Mouse (Mus musculus) retina, postnatal 1 day (tissue): ENCODE results near the gene 3425401B19Rik.
A peak's percentile ranks its signal among the peaks of the same experiment; 100 is the strongest.

Experiments used
- DNase-seq: peaks from one replicate; pipeline ENCODE4 v3.0.0-alpha.2; 2012

3425401B19Rik gene

DNA sequence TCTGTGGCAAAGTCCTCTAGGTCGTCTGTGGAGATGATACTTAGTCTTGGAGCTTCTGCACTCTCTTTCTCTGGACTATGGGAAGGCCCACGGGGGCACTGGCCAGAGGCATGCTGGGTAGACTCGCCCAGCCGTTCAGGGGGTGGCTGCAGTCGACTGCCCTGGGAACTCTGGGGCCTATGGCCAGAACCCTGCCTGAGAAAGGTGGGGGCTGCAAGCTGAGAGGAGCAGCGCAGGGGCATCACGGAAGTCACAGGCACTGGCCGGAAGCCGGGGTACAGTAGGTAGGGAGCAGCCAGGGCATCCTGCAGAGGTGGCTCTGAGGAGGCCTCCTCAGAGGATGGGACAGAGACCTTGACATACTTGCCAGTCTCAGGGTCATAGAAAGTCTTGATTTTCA, 25.3 kb downstream of the 3425401B19Rik start:
- no peak for DNase-seq

DNA sequence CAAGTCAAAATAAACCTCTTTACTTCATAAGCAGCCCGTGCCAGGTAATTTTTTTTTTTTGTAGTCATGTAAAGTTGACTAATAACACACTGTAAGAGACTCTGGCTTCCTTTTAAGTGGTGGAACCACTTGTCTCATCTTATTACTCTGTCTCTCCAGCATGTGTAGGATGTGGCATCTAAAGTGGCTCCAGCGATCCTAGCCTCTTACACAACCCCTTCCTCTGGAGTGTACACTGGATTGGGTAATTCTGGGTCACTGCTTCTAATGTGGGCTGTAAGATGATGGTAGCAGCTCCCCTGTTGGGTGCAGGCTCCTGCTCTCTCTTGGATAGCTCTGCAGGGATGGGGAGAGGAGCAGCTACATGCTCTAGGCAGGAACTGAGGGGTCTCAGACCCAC, 46.6 kb downstream of the 3425401B19Rik start:
- no peak for DNase-seq

DNA sequence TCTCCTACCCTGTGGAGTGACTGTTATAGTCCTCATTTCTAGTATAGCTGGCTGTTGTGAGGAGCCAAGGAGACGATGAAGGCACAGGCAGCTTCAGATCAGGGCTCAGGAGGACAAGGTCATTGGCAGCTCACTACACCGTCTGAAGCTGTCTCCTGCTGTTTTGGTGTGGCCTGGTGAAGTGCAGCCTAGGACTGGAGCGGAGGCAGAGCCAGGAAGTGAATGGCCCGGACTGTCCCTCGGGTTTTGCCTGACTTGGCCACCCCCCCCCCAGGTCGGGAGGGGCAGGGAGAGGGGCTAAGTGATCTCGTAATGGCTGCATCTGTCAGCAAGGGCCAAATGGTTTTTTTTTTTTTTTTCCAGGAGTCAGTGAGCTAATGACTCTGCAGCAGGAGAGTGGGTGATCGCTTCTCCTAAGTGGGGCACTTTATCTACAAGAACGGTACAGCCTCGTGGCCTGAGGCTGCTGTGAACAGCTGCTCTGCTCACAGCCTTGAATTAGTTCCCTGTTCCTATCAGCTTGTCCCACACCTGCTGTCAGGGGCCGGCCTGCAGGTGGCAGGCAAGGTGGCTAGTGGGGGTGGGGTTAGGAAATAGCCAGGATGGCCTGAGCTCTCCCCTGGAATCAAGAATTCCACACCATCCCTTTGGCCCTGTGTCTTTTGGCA, 50.9 kb downstream of the 3425401B19Rik start:
- peak; percentile 50 for DNase-seq

DNA sequence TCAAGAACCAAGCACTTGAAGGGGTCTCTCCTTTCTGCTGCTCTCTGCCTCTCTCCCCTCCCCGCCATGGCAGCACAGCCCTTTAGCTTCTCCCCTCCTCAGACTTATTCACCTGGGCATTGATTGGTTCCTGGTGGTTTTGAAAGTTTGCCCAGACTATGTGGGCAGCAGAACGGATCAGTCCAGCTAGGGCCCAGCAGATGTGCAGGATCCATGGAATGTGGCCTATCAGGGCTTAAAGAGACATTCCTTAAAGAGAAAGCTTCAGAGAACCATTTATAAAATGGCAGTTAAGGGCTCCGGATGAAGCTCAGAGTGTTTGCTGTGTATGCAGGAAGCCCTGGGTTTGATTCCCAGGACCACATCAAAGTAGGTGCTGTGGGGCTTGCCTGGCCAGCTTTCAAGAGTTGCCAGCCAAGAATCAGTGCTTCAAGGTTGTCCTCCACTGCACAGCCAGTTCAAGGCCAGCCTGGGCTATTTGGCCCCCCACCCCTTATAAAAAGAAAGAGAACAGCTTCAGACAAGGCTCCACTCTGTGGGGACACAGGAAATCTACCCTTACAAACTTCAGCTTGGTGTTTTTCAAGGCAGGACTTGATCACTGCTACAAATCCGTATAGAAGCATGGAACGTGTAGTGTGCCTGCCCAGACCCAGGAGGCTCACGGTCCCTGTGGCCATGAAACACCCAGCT, 52.0 kb downstream of the 3425401B19Rik start:
- no peak for DNase-seq

DNA sequence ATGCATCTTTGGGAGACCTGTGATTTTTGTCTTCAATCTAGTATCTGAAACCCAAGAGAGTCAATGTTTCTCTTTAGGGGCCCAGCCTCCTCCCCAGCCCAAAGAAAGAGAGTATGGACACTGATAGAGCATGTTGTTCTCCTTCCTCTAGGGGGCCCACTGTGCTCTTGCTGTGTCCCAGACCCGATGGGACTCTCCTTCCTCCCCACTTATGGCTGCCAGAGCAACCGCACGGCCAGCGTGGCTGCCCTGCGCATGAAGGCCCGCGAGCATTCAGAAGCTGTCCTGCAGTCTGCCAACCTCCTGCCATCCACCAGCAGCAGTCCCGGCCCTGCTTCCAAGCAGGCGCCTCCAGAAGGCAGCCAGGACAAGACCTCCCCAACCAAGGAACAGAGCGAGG, 56.5 kb downstream of the 3425401B19Rik start:
- DNase-seq, result no peak

DNA sequence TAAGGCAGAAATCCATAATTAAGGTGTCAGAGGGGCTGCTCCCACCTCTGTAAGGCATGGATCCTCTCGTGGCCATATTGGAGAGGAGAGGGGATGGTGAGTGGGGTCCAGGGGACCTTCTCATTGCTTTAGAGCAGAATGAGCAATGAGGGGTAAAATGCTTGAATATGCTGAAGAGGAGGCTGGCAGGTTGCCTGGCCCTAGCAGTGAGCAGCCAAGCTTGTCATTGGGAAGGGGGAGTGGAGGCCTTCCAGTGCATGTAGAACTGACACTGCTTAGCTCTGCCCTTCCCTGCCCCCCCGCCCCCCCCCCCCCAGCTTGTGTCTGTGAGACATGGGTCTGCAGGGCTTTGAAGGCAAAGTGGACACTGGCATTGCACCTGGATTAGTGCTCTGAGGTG, 57.8 kb downstream of the 3425401B19Rik start:
- no peak for DNase-seq

DNA sequence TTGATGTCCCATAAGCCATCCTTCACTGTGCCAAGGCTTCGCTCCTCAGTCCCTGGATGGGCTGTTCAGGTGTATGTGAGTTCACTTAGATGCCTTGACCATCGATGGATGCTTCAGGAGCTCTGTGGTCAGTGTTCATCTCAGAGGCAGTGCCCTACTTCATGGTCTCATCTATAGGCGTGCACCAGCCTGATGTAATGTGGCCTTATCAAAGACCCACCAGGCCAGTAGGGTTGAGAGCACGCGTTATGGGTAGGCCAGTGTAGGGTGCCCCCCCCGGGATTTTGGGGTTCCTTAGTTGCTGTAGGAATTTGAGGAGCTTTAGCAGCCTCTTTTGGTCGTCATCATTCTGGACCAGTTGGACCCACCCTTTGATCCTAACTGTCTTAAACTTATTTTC, 60.3 kb downstream of the 3425401B19Rik start:
- DNase-seq, result no peak

DNA sequence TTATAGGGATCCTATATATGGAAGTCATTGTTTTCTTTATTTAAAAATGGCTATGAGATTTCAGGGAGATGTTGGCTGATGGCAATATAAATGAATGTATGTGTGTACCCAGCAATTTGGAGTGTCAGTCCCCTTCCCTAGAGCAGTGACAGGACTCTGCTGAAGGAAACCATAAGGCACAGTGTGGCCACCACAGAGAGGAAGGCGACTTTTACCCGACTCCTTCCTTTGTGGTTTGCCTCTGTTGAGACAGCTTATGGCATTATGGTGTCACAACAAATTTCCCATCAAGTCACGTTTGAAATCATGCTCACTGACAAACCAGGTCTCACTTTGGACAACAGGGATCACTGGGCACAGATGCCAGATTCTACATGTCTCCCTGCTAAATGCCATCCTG, 60.8 kb downstream of the 3425401B19Rik start:
- no peak for DNase-seq

DNA sequence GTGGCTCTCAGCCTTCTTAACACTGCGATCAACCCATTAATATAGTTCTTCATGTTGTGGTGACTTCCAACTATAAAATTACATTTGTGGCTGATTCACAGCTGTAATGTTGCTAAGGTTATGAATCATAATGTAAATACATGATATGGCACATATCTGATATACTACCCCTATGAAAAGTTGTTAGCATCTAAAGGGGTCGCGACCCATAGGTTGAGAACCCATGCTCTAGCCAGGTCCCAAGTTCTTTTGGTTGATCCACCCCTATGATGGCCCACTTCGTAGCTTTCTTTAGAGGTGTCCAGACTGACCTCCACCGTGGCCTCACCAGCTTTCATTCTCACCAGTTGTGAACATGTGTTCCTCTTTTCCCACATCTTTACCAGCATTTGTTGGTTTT, 67.8 kb downstream of the 3425401B19Rik start:
- no peak for DNase-seq

DNA sequence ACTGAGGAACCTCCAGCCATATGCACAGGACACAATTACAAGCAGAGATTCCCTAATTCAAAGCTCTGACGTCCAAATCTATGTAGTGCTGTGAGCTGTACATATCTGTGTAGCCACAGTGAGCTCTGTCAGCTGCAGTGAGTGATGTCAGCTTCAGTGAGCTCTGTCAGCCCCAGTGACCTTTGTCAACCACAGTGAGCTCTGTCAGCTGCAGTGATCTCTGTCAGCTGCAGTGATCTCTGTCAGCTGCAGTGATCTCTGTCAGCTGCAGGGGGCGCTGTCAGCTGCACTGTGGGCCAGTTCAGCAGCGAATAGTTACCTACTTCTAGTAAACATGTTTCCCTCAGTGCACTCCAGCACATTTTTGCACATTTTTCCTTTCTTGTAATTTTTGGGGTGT, 75.7 kb downstream of the 3425401B19Rik start:
- DNase-seq, result peak; percentile 62
